8 mouse cellular contexts compared by ENCODE assay signal in genomic region chr9:20897736-20898510, GRCm38 (mm10). TPM values are rescaled to one million over a fixed set of nuclear protein-coding genes. Genes with fewer than 3 reads are reported as not detected.
A peak's percentile ranks its signal among the peaks of the same experiment; 100 is the strongest.
DNase-seq lines count a peak whose midpoint lies in the region; ATAC-seq lines count a peak whose summit lies in the region.

No protein-coding gene starts in this region.

- H3K4me3 ChIP-seq in heart, embryonic 15.5 days: peak overlapping the region; percentile 86
- peak overlapping the region; percentile 92 for H3K4me3 ChIP-seq in hindbrain, embryonic 13.5 days
- H3K4me3 ChIP-seq in midbrain, embryonic 12.5 days: peak overlapping the region; percentile 99

- H3K27ac ChIP-seq in heart, embryonic 15.5 days: peak overlapping the region; percentile 69
- H3K27ac ChIP-seq in hindbrain, embryonic 13.5 days: peak overlapping the region; percentile 49; the same call in 1 of the 2 replicates
- H3K27ac ChIP-seq in midbrain, embryonic 12.5 days (replicated peaks): peak overlapping the region; percentile 11; the same call in 1 of the 2 replicates

- DNase-seq in heart, adult 8-10 months (ENCODE audit: low spot score): no peak
- peak; percentile 10 for DNase-seq in T-cell, adult 2 months (ENCODE audit: low spot score)
- no peak for DNase-seq in frontal cortex, postnatal 25 days (ENCODE audit: low spot score in 2 of 2)
- no peak for DNase-seq in layer of hippocampus, postnatal 14 days (ENCODE audit: low spot score in 2 of 2)
- no peak for DNase-seq in kidney, adult 9 months

- peak; percentile 56 for ATAC-seq in heart, embryonic 15.5 days (replicated peaks; ENCODE audit: insufficient number of reproducible peaks, insufficient read depth, low FRiP score, low read depth)
- peak; percentile 78 for ATAC-seq in hindbrain, embryonic 13.5 days (ENCODE audit: low FRiP score)
- ATAC-seq in midbrain, embryonic 12.5 days (ENCODE audit: low FRiP score, low read depth): peak; percentile 64

- peak overlapping the region; percentile 94 for H3K9ac ChIP-seq in heart, embryonic 15.5 days
- peak overlapping the region; percentile 95 for H3K9ac ChIP-seq in hindbrain, embryonic 13.5 days
- H3K9ac ChIP-seq in midbrain, embryonic 12.5 days (replicated peaks): peak overlapping the region; percentile 89

- H3K4me1 ChIP-seq in heart, embryonic 15.5 days (replicated peaks): peaks cover 25% of the 10 kb centered on the region
- H3K4me1 ChIP-seq in hindbrain, embryonic 13.5 days (replicated peaks): peaks cover 28% of the 10 kb centered on the region
- peaks cover 14% of the 10 kb centered on the region for H3K4me1 ChIP-seq in midbrain, embryonic 12.5 days

- H3K36me3 ChIP-seq in heart, embryonic 15.5 days: peaks cover 36% of the 10 kb centered on the region
- peaks cover 42% of the 10 kb centered on the region for H3K36me3 ChIP-seq in hindbrain, embryonic 13.5 days
- peaks cover 40% of the 10 kb centered on the region for H3K36me3 ChIP-seq in midbrain, embryonic 12.5 days

- WGBS in heart, embryonic 15.5 days: 4% methylated on average over 38 of the region's 39 CpGs
- WGBS in hindbrain, embryonic 13.5 days: 6% methylated on average over 34 of the region's 39 CpGs
- 9% methylated on average over 25 of the region's 39 CpGs for WGBS in midbrain, embryonic 12.5 days

- no peaks in the 10 kb centered on the region for H3K9me3 ChIP-seq in heart, embryonic 15.5 days (replicated peaks)
- H3K9me3 ChIP-seq in hindbrain, embryonic 13.5 days: no peaks in the 10 kb centered on the region
- H3K9me3 ChIP-seq in midbrain, embryonic 12.5 days: no peaks in the 10 kb centered on the region

- no peaks in the 10 kb centered on the region for H3K27me3 ChIP-seq in heart, embryonic 15.5 days
- no peaks in the 10 kb centered on the region for H3K27me3 ChIP-seq in hindbrain, embryonic 13.5 days
- H3K27me3 ChIP-seq in midbrain, embryonic 12.5 days: no peaks in the 10 kb centered on the region

- H3K4me2 ChIP-seq in heart, embryonic 15.5 days: peak overlapping the region; percentile 86
- peak overlapping the region; percentile 99 for H3K4me2 ChIP-seq in hindbrain, embryonic 13.5 days
- peak overlapping the region; percentile 99 for H3K4me2 ChIP-seq in midbrain, embryonic 12.5 days (replicated peaks)

RNA-seq across cellular contexts. Expression of gene Eif3g, which starts 0.5 kb away (rescaled TPM):
- polyA plus RNA-seq in heart, embryonic 15.5 days (2015; fragmentation: Nextera tagmentation; extraction: Ambion mirVana): 183 and 207 TPM in 2 replicates
- 100 to 1,000 TPM; 106 to 121 (median 110) TPM for total RNA-seq in heart, adult 8-10 months (2022)
- polyA plus RNA-seq in hindbrain, embryonic 13.5 days (2015; fragmentation: Nextera tagmentation; extraction: Ambion mirVana): 252 and 265 TPM in 2 replicates
- polyA plus RNA-seq in midbrain, embryonic 12.5 days (2016; fragmentation: Nextera tagmentation; extraction: Ambion mirVana): 298 and 321 TPM in 2 replicates
- total RNA-seq in layer of hippocampus, postnatal 14 days (2021): 100 to 1,000 TPM; 114 to 123 TPM

RNA-seq across cellular contexts. Expression of gene Ppan, which starts 9.9 kb away (rescaled TPM):
- polyA plus RNA-seq in heart, embryonic 15.5 days (2015; fragmentation: Nextera tagmentation; extraction: Ambion mirVana): 31.1 and 40.4 TPM in 2 replicates
- total RNA-seq in heart, adult 8-10 months (2022): 1 to 10 TPM; 7.0 to 7.4 (median 7.1) TPM
- polyA plus RNA-seq in hindbrain, embryonic 13.5 days (2015; fragmentation: Nextera tagmentation; extraction: Ambion mirVana): 46.9 and 50.3 TPM in 2 replicates
- 55.3 and 62.7 TPM in 2 replicates for polyA plus RNA-seq in midbrain, embryonic 12.5 days (2016; fragmentation: Nextera tagmentation; extraction: Ambion mirVana)
- total RNA-seq in layer of hippocampus, postnatal 14 days (2021): 10 to 100 TPM; 21.3 to 25.6 TPM

RNA-seq across cellular contexts. Expression of gene Angptl6, which starts 18.4 kb away (rescaled TPM):
- polyA plus RNA-seq in heart, embryonic 15.5 days (2015; fragmentation: Nextera tagmentation; extraction: Ambion mirVana): 2.0 and 3.3 TPM in 2 replicates
- 1 to 10 TPM; 3.7 to 5.7 (median 4.8) TPM for total RNA-seq in heart, adult 8-10 months (2022)
- 9.8 and 10.1 TPM in 2 replicates for polyA plus RNA-seq in hindbrain, embryonic 13.5 days (2015; fragmentation: Nextera tagmentation; extraction: Ambion mirVana)
- polyA plus RNA-seq in midbrain, embryonic 12.5 days (2016; fragmentation: Nextera tagmentation; extraction: Ambion mirVana): 4.3 TPM in 2 replicates
- total RNA-seq in layer of hippocampus, postnatal 14 days (2021): 10 to 100 TPM in 1 of 2 experiments, 1 to 10 TPM in 1; 7.3 to 10.7 TPM

RNA-seq across cellular contexts. Expression of gene A230050P20Rik, which starts 29.5 kb away (rescaled TPM):
- polyA plus RNA-seq in heart, embryonic 15.5 days (2015; fragmentation: Nextera tagmentation; extraction: Ambion mirVana): 7.1 and 13.4 TPM in 2 replicates
- total RNA-seq in heart, adult 8-10 months (2022): 1 to 10 TPM; 3.4 to 6.0 (median 4.8) TPM
- polyA plus RNA-seq in hindbrain, embryonic 13.5 days (2015; fragmentation: Nextera tagmentation; extraction: Ambion mirVana): 1.9 and 2.3 TPM in 2 replicates
- 1.3 and 1.8 TPM in 2 replicates for polyA plus RNA-seq in midbrain, embryonic 12.5 days (2016; fragmentation: Nextera tagmentation; extraction: Ambion mirVana)
- total RNA-seq in layer of hippocampus, postnatal 14 days (2021): 10 to 100 TPM; 55.6 to 56.1 TPM

Comparison
In these comparisons a context has a peak if more than half of its experiments do, and no peak if none do; other contexts are left out.
1. H3K27ac ChIP-seq: peak in every context shown above with its lines; median percentile 69 in heart, embryonic 15.5 days; 49 in hindbrain, embryonic 13.5 days; 11 in midbrain, embryonic 12.5 days.